Mouse (Mus musculus) heart, adult 11 months (tissue): ENCODE measurements around the gene Gm10428.

Source experiments
- DNase-seq: peaks from one replicate; pipeline ENCODE4 v3.0.0; 2022

Gene Gm10428

GRCm38 (mm10) chr11:62788935-62789616 lies 36.2 kb downstream of the Gm10428 start, which contains the start of gene Zfp286:
Gene Zfp286 (minus strand): TSS chr11:62789462.
- DNase-seq, result peak; percentile 98

GRCm38 (mm10) chr11:62789617-62789936 lies 36.7 kb downstream of the Gm10428 start:
- DNase-seq, result no peak
